Mouse (Mus musculus): Measurements from ENCODE around the gene Hyls1. TPM values are rescaled to one million over a fixed set of nuclear protein-coding genes. Genes with fewer than 3 reads are reported as not detected.

Gene Hyls1
- polyA plus RNA-seq, 1 experiment: 5.8 TPM

- no peak for TF ChIP-seq CEBPB (IDR thresholded peaks at IDR 0.05; ENCODE audit: low read depth)
- no peak for TF ChIP-seq CTCF (IDR thresholded peaks at IDR 0.05; ENCODE audit: control insufficient read depth, insufficient read depth, insufficient read length)
- no peak for TF ChIP-seq MAX (IDR thresholded peaks at IDR 0.05)
- TF ChIP-seq USF1 (IDR thresholded peaks at IDR 0.05; ENCODE audit: low read depth): no peak
- no peak for TF ChIP-seq MYOD1 (IDR thresholded peaks at IDR 0.05; ENCODE audit: control insufficient read depth, insufficient read length, low read depth)
- TF ChIP-seq MYOG (IDR thresholded peaks at IDR 0.05; ENCODE audit: control insufficient read depth, extremely low read depth, insufficient read length): no peak
- no peak for TF ChIP-seq FOSL1 (IDR thresholded peaks at IDR 0.05; ENCODE audit: insufficient read depth, low read length, poor library complexity, severe bottlenecking)
- H3K36me3 ChIP-seq (ENCODE audit: control insufficient read depth, insufficient read depth): no peaks in the 10 kb centered on the region
- no peaks in the 10 kb centered on the region for H3K79me3 ChIP-seq (ENCODE audit: low read depth)
- no peak overlapping the region for H3K4me3 ChIP-seq (ENCODE audit: insufficient read depth, poor library complexity, severe bottlenecking)
- no peaks in the 10 kb centered on the region for H3K27me3 ChIP-seq (ENCODE audit: control insufficient read depth, insufficient read depth, insufficient read length)
- no peak overlapping the region for H3ac ChIP-seq (ENCODE audit: control insufficient read depth, insufficient read length, low read depth)
- no peaks in the 10 kb centered on the region for H3K79me2 ChIP-seq (ENCODE audit: control insufficient read depth, insufficient read depth)
Observed at GRCm38 (mm10) chr9:35523541-35523940, 46.7 kb downstream of the Hyls1 start.

- Histone ChIP-seq H3K79me2 (ENCODE audit: control insufficient read depth, insufficient read depth) (no peaks in the 10 kb centered on the region), H3ac (ENCODE audit: control insufficient read depth, insufficient read length, low read depth) (no peak overlapping the region), H3K27me3 (ENCODE audit: control insufficient read depth, insufficient read depth, insufficient read length) (no peaks in the 10 kb centered on the region), H3K79me3 (ENCODE audit: low read depth) (no peaks in the 10 kb centered on the region), H3K4me3 (ENCODE audit: insufficient read depth, poor library complexity, severe bottlenecking) (no peak overlapping the region), H3K36me3 (ENCODE audit: control insufficient read depth, insufficient read depth) (no peaks in the 10 kb centered on the region)
- TF ChIP-seq CTCF (IDR thresholded peaks at IDR 0.05; ENCODE audit: control insufficient read depth, insufficient read depth, insufficient read length): no peak
- TF ChIP-seq MAX (IDR thresholded peaks at IDR 0.05): no peak
- no peak for TF ChIP-seq FOSL1 (IDR thresholded peaks at IDR 0.05; ENCODE audit: insufficient read depth, low read length, poor library complexity, severe bottlenecking)
- no peak for TF ChIP-seq MYOG (IDR thresholded peaks at IDR 0.05; ENCODE audit: control insufficient read depth, extremely low read depth, insufficient read length)
- no peak for TF ChIP-seq CEBPB (IDR thresholded peaks at IDR 0.05; ENCODE audit: low read depth)
- no peak for TF ChIP-seq USF1 (IDR thresholded peaks at IDR 0.05; ENCODE audit: low read depth)
- no peak for TF ChIP-seq MYOD1 (IDR thresholded peaks at IDR 0.05; ENCODE audit: control insufficient read depth, insufficient read length, low read depth)
Observed at GRCm38 (mm10) chr9:35522821-35523515, 47.2 kb downstream of the Hyls1 start.

GRCm38 (mm10) chr9:35522241-35522640, 48.0 kb downstream of the Hyls1 start:
- Histone ChIP-seq H3K79me3 (ENCODE audit: low read depth) (no peaks in the 10 kb centered on the region), H3K36me3 (ENCODE audit: control insufficient read depth, insufficient read depth) (no peaks in the 10 kb centered on the region)

GRCm38 (mm10) chr9:35520631-35521348, 49.4 kb downstream of the Hyls1 start:
- Histone ChIP-seq H3K79me2 (ENCODE audit: control insufficient read depth, insufficient read depth) (no peaks in the 10 kb centered on the region), H3K4me3 (ENCODE audit: insufficient read depth, poor library complexity, severe bottlenecking) (no peak overlapping the region), H3K79me3 (ENCODE audit: low read depth) (no peaks in the 10 kb centered on the region), H3ac (ENCODE audit: control insufficient read depth, insufficient read length, low read depth) (no peak overlapping the region), H3K36me3 (ENCODE audit: control insufficient read depth, insufficient read depth) (no peaks in the 10 kb centered on the region), H3K27me3 (ENCODE audit: control insufficient read depth, insufficient read depth, insufficient read length) (no peaks in the 10 kb centered on the region)
- TF ChIP-seq FOSL1 (IDR thresholded peaks at IDR 0.05; ENCODE audit: insufficient read depth, low read length, poor library complexity, severe bottlenecking) (no peak), USF1 (IDR thresholded peaks at IDR 0.05; ENCODE audit: low read depth) (no peak), CTCF (IDR thresholded peaks at IDR 0.05; ENCODE audit: control insufficient read depth, insufficient read depth, insufficient read length) (no peak), MYOD1 (IDR thresholded peaks at IDR 0.05; ENCODE audit: control insufficient read depth, insufficient read length, low read depth) (no peak), CEBPB (IDR thresholded peaks at IDR 0.05; ENCODE audit: low read depth) (no peak), MAX (IDR thresholded peaks at IDR 0.05) (no peak), MYOG (IDR thresholded peaks at IDR 0.05; ENCODE audit: control insufficient read depth, extremely low read depth, insufficient read length) (no peak)

More at GRCm38 (mm10) chr9:35522241-35522640, 48.0 kb downstream of the Hyls1 start:
- TF ChIP-seq MYOD1 (IDR thresholded peaks at IDR 0.05; ENCODE audit: control insufficient read depth, insufficient read length, low read depth) (no peak), MYOG (IDR thresholded peaks at IDR 0.05; ENCODE audit: control insufficient read depth, extremely low read depth, insufficient read length) (no peak), CTCF (IDR thresholded peaks at IDR 0.05; ENCODE audit: control insufficient read depth, insufficient read depth, insufficient read length) (no peak), MAX (IDR thresholded peaks at IDR 0.05) (no peak), CEBPB (IDR thresholded peaks at IDR 0.05; ENCODE audit: low read depth) (no peak), FOSL1 (IDR thresholded peaks at IDR 0.05; ENCODE audit: insufficient read depth, low read length, poor library complexity, severe bottlenecking) (no peak), USF1 (IDR thresholded peaks at IDR 0.05; ENCODE audit: low read depth) (no peak)
- Histone ChIP-seq H3K27me3 (ENCODE audit: control insufficient read depth, insufficient read depth, insufficient read length) (no peaks in the 10 kb centered on the region), H3K4me3 (ENCODE audit: insufficient read depth, poor library complexity, severe bottlenecking) (no peak overlapping the region), H3K79me2 (ENCODE audit: control insufficient read depth, insufficient read depth) (no peaks in the 10 kb centered on the region), H3ac (ENCODE audit: control insufficient read depth, insufficient read length, low read depth) (no peak overlapping the region)

GRCm38 (mm10) chr9:35518169-35518568, 52.0 kb downstream of the Hyls1 start, which contains the start of gene Gm1113:
Gene Gm1113 (minus strand): TSS chr9:35518269.
- H3K4me3 ChIP-seq (ENCODE audit: insufficient read depth, poor library complexity, severe bottlenecking): no peak within 1 kb of the TSS
- TF ChIP-seq CTCF (IDR thresholded peaks at IDR 0.05; ENCODE audit: control insufficient read depth, insufficient read depth, insufficient read length) (no peak), MYOG (IDR thresholded peaks at IDR 0.05; ENCODE audit: control insufficient read depth, extremely low read depth, insufficient read length) (no peak), CEBPB (IDR thresholded peaks at IDR 0.05; ENCODE audit: low read depth) (no peak), USF1 (IDR thresholded peaks at IDR 0.05; ENCODE audit: low read depth) (no peak), FOSL1 (IDR thresholded peaks at IDR 0.05; ENCODE audit: insufficient read depth, low read length, poor library complexity, severe bottlenecking) (no peak), MAX (IDR thresholded peaks at IDR 0.05) (no peak), MYOD1 (IDR thresholded peaks at IDR 0.05; ENCODE audit: control insufficient read depth, insufficient read length, low read depth) (no peak)
- H3K36me3 ChIP-seq (ENCODE audit: control insufficient read depth, insufficient read depth): no peaks in the 10 kb centered on the region
- no peak within 1 kb of the TSS for H3ac ChIP-seq (ENCODE audit: control insufficient read depth, insufficient read length, low read depth)
- no peaks in the 10 kb centered on the region for H3K79me3 ChIP-seq (ENCODE audit: low read depth)
- H3K27me3 ChIP-seq (ENCODE audit: control insufficient read depth, insufficient read depth, insufficient read length): no peaks in the 10 kb centered on the region
- no peaks in the 10 kb centered on the region for H3K79me2 ChIP-seq (ENCODE audit: control insufficient read depth, insufficient read depth)
